Mouse (Mus musculus) right cerebral cortex, postnatal 14 days (tissue): ENCODE results near the gene Ppp1r35.
A peak's percentile ranks its signal among the peaks of the same experiment; 100 is the strongest.

Experiments
- DNase-seq: peaks from one replicate; pipeline ENCODE4 v3.0.0; 2022

Ppp1r35 gene

GRCm38 (mm10) chr5:137784546-137784945, 5.9 kb downstream of the Ppp1r35 start:
- DNase-seq: no peak

GRCm38 (mm10) chr5:137785164-137786031, 6.7 kb downstream of the Ppp1r35 start:
- no peak for DNase-seq

- DNase-seq: peak; percentile 100
Measured at GRCm38 (mm10) chr5:137786109-137786942, 7.7 kb downstream of the Ppp1r35 start.

GRCm38 (mm10) chr5:137787151-137787928, 8.7 kb downstream of the Ppp1r35 start, which contains the start of the genes Mepce and Zcwpw1:
Mepce (minus strand) TSS chr5:137787655.
Zcwpw1 (plus strand) TSS chr5:137787798.
- DNase-seq: peak; percentile 95

- peak; percentile 54 for DNase-seq
Measured at GRCm38 (mm10) chr5:137788171-137788570, 9.5 kb downstream of the Ppp1r35 start.

GRCm38 (mm10) chr5:137788946-137789531, 10.4 kb downstream of the Ppp1r35 start:
- no peak for DNase-seq

- DNase-seq: no peak
Measured at GRCm38 (mm10) chr5:137791553-137791952, 12.9 kb downstream of the Ppp1r35 start.

- DNase-seq: no peak
Measured at GRCm38 (mm10) chr5:137796606-137797005, 18.0 kb downstream of the Ppp1r35 start.

GRCm38 (mm10) chr5:137800917-137801316, 22.3 kb downstream of the Ppp1r35 start:
- no peak for DNase-seq

- no peak for DNase-seq
Measured at GRCm38 (mm10) chr5:137806158-137806557, 27.5 kb downstream of the Ppp1r35 start.

- DNase-seq: no peak
Measured at GRCm38 (mm10) chr5:137808316-137808715, 29.7 kb downstream of the Ppp1r35 start.

GRCm38 (mm10) chr5:137817466-137818222, 39.0 kb downstream of the Ppp1r35 start:
- DNase-seq: no peak

- no peak for DNase-seq
Measured at GRCm38 (mm10) chr5:137822126-137822525, 43.5 kb downstream of the Ppp1r35 start.

GRCm38 (mm10) chr5:137822602-137823001, 44.0 kb downstream of the Ppp1r35 start:
- no peak for DNase-seq

- no peak for DNase-seq
Measured at GRCm38 (mm10) chr5:137823455-137824045, 44.9 kb downstream of the Ppp1r35 start.

GRCm38 (mm10) chr5:137825030-137825429, 46.4 kb downstream of the Ppp1r35 start:
- DNase-seq: no peak

- no peak for DNase-seq
Measured at GRCm38 (mm10) chr5:137825971-137826370, 47.3 kb downstream of the Ppp1r35 start.

GRCm38 (mm10) chr5:137826421-137826820, 47.8 kb downstream of the Ppp1r35 start:
- no peak for DNase-seq

- DNase-seq: no peak
Measured at GRCm38 (mm10) chr5:137828694-137829093, 50.0 kb downstream of the Ppp1r35 start.
